Mouse (Mus musculus) splenic B cell, adult 2 months (primary cell): ENCODE measurements around the gene Cers6.

ENCODE experiments used
- DNase-seq: peaks from one replicate; pipeline ENCODE4 v3.0.0-alpha.2; 2011; ENCODE audit warnings: low read depth, low spot score
- H3K27me3 ChIP-seq: 2 replicates; pipeline ENCODE4 v1.6.1; 2012; ENCODE audit warnings: mild to moderate bottlenecking, low read length, moderate library complexity, mixed read lengths; ENCODE audit not compliant: control insufficient read depth, poor library complexity, insufficient read depth, severe bottlenecking
- H3K36me3 ChIP-seq: 2 replicates; pipeline ENCODE4 v1.6.1; 2012; ENCODE audit warnings: mild to moderate bottlenecking, low read length, moderate library complexity, mixed read lengths; ENCODE audit not compliant: control insufficient read depth, poor library complexity, insufficient read depth, severe bottlenecking

The Cers6 gene

GRCm38 (mm10) chr2:69149154-69149553, 287.9 kb downstream of the Cers6 start:
- H3K36me3 ChIP-seq: no peaks in the 10 kb centered on the region
- H3K27me3 ChIP-seq: no peaks in the 10 kb centered on the region
- DNase-seq: no peak

- no peaks in the 10 kb centered on the region for H3K36me3 ChIP-seq
- no peak for DNase-seq
- no peaks in the 10 kb centered on the region for H3K27me3 ChIP-seq
Observed at GRCm38 (mm10) chr2:69150841-69151240, 289.6 kb downstream of the Cers6 start.

GRCm38 (mm10) chr2:69155861-69156260, 294.6 kb downstream of the Cers6 start:
- no peaks in the 10 kb centered on the region for H3K27me3 ChIP-seq
- no peaks in the 10 kb centered on the region for H3K36me3 ChIP-seq
- DNase-seq: no peak

- no peaks in the 10 kb centered on the region for H3K36me3 ChIP-seq
Observed at GRCm38 (mm10) chr2:69156283-69156682, 295.0 kb downstream of the Cers6 start.

GRCm38 (mm10) chr2:69158907-69159306, 297.7 kb downstream of the Cers6 start:
- Histone ChIP-seq H3K36me3 (no peaks in the 10 kb centered on the region), H3K27me3 (no peaks in the 10 kb centered on the region)
- DNase-seq: no peak

More at GRCm38 (mm10) chr2:69156283-69156682, 295.0 kb downstream of the Cers6 start:
- no peaks in the 10 kb centered on the region for H3K27me3 ChIP-seq
- DNase-seq: no peak
